Mouse (Mus musculus) c-Kit-positive CD71-negative TER-119-negative erythroid progenitor cells, embryonic 14.5 days (primary cell): ENCODE measurements at regions not wholly inside any gene's neighbourhood (a gene's known extent, or its start where the extent isn't known, plus 50 kb on each side); places are given as distances from the start of the nearest gene placed in this dataset.

Experiments used
- DNase-seq: peaks from one replicate; pipeline ENCODE4 v3.0.0-alpha.2; 2013; ENCODE audit warnings: low read depth

GRCm38 (mm10) chr16:87783561-87784304 is 85.0 kb downstream of the Bach1 start:
- no peak for DNase-seq

GRCm38 (mm10) chr16:87784405-87784994 is 85.8 kb downstream of the Bach1 start:
- no peak for DNase-seq

GRCm38 (mm10) chr16:87789539-87789938 is 90.8 kb downstream of the Bach1 start:
- DNase-seq: no peak

- DNase-seq: no peak
Measured at GRCm38 (mm10) chr16:87789957-87790356, 91.2 kb downstream of the Bach1 start.

GRCm38 (mm10) chr16:87796514-87797248 is 97.9 kb downstream of the Bach1 start:
- DNase-seq: no peak

- no peak for DNase-seq
Measured at GRCm38 (mm10) chr16:87802317-87802716, 103.6 kb downstream of the Bach1 start.

- no peak for DNase-seq
Measured at GRCm38 (mm10) chr16:87817590-87817989, 118.8 kb downstream of the Bach1 start.

- no peak for DNase-seq
Measured at GRCm38 (mm10) chr16:87834296-87834695, 135.6 kb downstream of the Bach1 start.

GRCm38 (mm10) chr16:87840949-87841546 is 142.3 kb downstream of the Bach1 start:
- peak; percentile 41 for DNase-seq
